ENCODE assay signal across 29 mouse cellular contexts in genomic region chr13:45769757-45770156, GRCm38 (mm10).
A peak's percentile ranks its signal among the peaks of the same experiment; 100 is the strongest.
DNase-seq lines count a peak whose midpoint lies in the region; ATAC-seq and TF ChIP-seq lines count a peak whose summit lies in the region.
"Had no signal": no experiment of that assay in that cellular context is flagged by ENCODE, and none has a peak within 500 bp of the region (broad histone marks: within the 10 kb centered on the region; RNA-seq: fewer than 3 reads in every experiment).

No protein-coding gene starts in this region.

- H3K27ac ChIP-seq in liver, embryonic 11.5 days (ENCODE audit: low read depth, low read length) = no peak overlapping the region
- H3K27ac ChIP-seq: heart, embryonic 10.5 days; hindbrain, embryonic 12.5 days; hindbrain, postnatal 0 days; intestine, embryonic 15.5 days; layer of hippocampus, adult 2 months; limb, embryonic 12.5 days; liver, embryonic 12.5 days; midbrain, embryonic 12.5 days; neural tube, embryonic 13.5 days had no signal

- no peaks in the 10 kb centered on the region for H3K79me3 ChIP-seq in C2C12 (ENCODE audit: low read depth)

- no peak overlapping the region for H3K9ac ChIP-seq in liver, embryonic 11.5 days (ENCODE audit: low read depth, low read length)
- H3K9ac ChIP-seq: hindbrain, embryonic 12.5 days; intestine, embryonic 15.5 days; limb, embryonic 12.5 days; liver, embryonic 12.5 days; liver, postnatal 0 days; midbrain, embryonic 12.5 days; neural tube, embryonic 13.5 days had no signal

- no peaks in the 10 kb centered on the region for H3K27me3 ChIP-seq in liver, embryonic 11.5 days (replicated peaks; ENCODE audit: control insufficient read depth, insufficient read depth, low read length)
- H3K27me3 ChIP-seq in C2C12 (ENCODE audit: control insufficient read depth, insufficient read depth, insufficient read length) = no peaks in the 10 kb centered on the region
- H3K27me3 ChIP-seq in myocyte (ENCODE audit: control insufficient read depth, insufficient read depth, insufficient read length) = no peaks in the 10 kb centered on the region
- H3K27me3 ChIP-seq: hindbrain, embryonic 12.5 days; intestine, embryonic 15.5 days; limb, embryonic 12.5 days; liver, embryonic 12.5 days; midbrain, embryonic 12.5 days; neural tube, embryonic 13.5 days; Patski had no signal

- DNase-seq in liver, embryonic 11.5 days (ENCODE audit: low spot score) = peak; percentile 27
- DNase-seq in liver (no peak), ES-CJ7 (ENCODE audit: low read depth, low spot score) (peak; percentile 55)
- DNase-seq in gastrocnemius, adult 18-20 months (ENCODE audit: low spot score) = no peak
- no peak for DNase-seq in embryo, embryonic 9.5 days (ENCODE audit: extremely low spot score)
- DNase-seq: adrenal gland, postnatal 25 days; cerebellum, adult 18-20 months; cerebellum, postnatal 10 days; gastrocnemius, postnatal 25 days; heart, postnatal 36 days; kidney, adult 2 months; kidney, postnatal 36 days; liver, postnatal 0 days; lung, postnatal 36 days had no signal

- no peak overlapping the region for H3K4me3 ChIP-seq in liver, embryonic 11.5 days (ENCODE audit: low read depth, low read length)
- H3K4me3 ChIP-seq in C2C12 (ENCODE audit: insufficient read depth, poor library complexity, severe bottlenecking) (no peak overlapping the region), myocyte (no peak overlapping the region)
- H3K4me3 ChIP-seq: erythroblast, embryonic 14.5 days; heart, embryonic 10.5 days; hindbrain, embryonic 12.5 days; intestine, embryonic 15.5 days; layer of hippocampus, adult 2 months; limb, embryonic 12.5 days; liver, embryonic 12.5 days; midbrain, embryonic 12.5 days; neural tube, embryonic 13.5 days had no signal

- no peak for ATAC-seq in liver, embryonic 11.5 days (replicated peaks; ENCODE audit: low FRiP score)
- ATAC-seq: forebrain, embryonic 16.5 days; hindbrain, postnatal 0 days; intestine, embryonic 15.5 days; liver, embryonic 12.5 days; liver, postnatal 0 days; Patski had no signal

- no peak for TF ChIP-seq POLR2A in myocyte (IDR thresholded peaks at IDR 0.05; ENCODE audit: insufficient read length, low read depth)

- WGBS in liver, embryonic 11.5 days = 90% methylated on average over 11 of the region's 11 CpGs

- no peaks in the 10 kb centered on the region for H3K79me2 ChIP-seq in C2C12 (ENCODE audit: control insufficient read depth, insufficient read depth)
- no peaks in the 10 kb centered on the region for H3K79me2 ChIP-seq in myocyte (ENCODE audit: control insufficient read depth, insufficient read depth)

- H3K4me1 ChIP-seq in liver, embryonic 11.5 days (replicated peaks; ENCODE audit: control insufficient read depth, insufficient read depth, low read length) = no peaks in the 10 kb centered on the region
- H3K4me1 ChIP-seq: intestine, embryonic 15.5 days; limb, embryonic 12.5 days; midbrain, embryonic 12.5 days had no signal

- no peaks in the 10 kb centered on the region for H3K9me3 ChIP-seq in liver, embryonic 11.5 days (ENCODE audit: control insufficient read depth, low read length)
- H3K9me3 ChIP-seq: G1E; heart, embryonic 10.5 days; hindbrain, embryonic 12.5 days; intestine, embryonic 15.5 days; limb, embryonic 12.5 days; liver, embryonic 12.5 days; midbrain, embryonic 12.5 days; neural tube, embryonic 13.5 days had no signal

- H3ac ChIP-seq in C2C12 (ENCODE audit: control insufficient read depth, insufficient read length, low read depth) (no peak overlapping the region), myocyte (ENCODE audit: control insufficient read depth, insufficient read length) (no peak overlapping the region)

- TF ChIP-seq CTCF in C2C12 (IDR thresholded peaks at IDR 0.05; ENCODE audit: control insufficient read depth, insufficient read depth, insufficient read length) = no peak

- H3K4me2 ChIP-seq in liver, embryonic 11.5 days = no peak overlapping the region
- H3K4me2 ChIP-seq in myocyte (ENCODE audit: low read depth) = no peak overlapping the region
- H3K4me2 ChIP-seq: hindbrain, embryonic 12.5 days; intestine, embryonic 15.5 days; limb, embryonic 12.5 days; liver, embryonic 12.5 days; midbrain, embryonic 12.5 days; neural tube, embryonic 13.5 days had no signal

- no peaks in the 10 kb centered on the region for H3K36me3 ChIP-seq in liver, embryonic 11.5 days (ENCODE audit: control insufficient read depth, insufficient read depth, low read length)
- no peaks in the 10 kb centered on the region for H3K36me3 ChIP-seq in C2C12 (ENCODE audit: control insufficient read depth, insufficient read depth)
- H3K36me3 ChIP-seq in myocyte (ENCODE audit: control insufficient read depth, insufficient read depth) = no peaks in the 10 kb centered on the region
- H3K36me3 ChIP-seq: hindbrain, embryonic 12.5 days; intestine, embryonic 15.5 days; limb, embryonic 12.5 days; liver, embryonic 12.5 days; midbrain, embryonic 12.5 days had no signal

TF ChIP-seq in C2C12, 6 proteins besides CTCF, POLR2A, EP300 and RAD21:
- no peak for TF ChIP-seq FOSL1 (IDR thresholded peaks at IDR 0.05; ENCODE audit: insufficient read depth, low read length, poor library complexity, severe bottlenecking)
- TF ChIP-seq USF1 (IDR thresholded peaks at IDR 0.05; ENCODE audit: low read depth) = peak; percentile 59
- no peak for TF ChIP-seq CEBPB (IDR thresholded peaks at IDR 0.05; ENCODE audit: low read depth)

TF ChIP-seq in myocyte, 11 proteins besides CTCF, POLR2A, EP300 and RAD21:
- peak; percentile 31 for TF ChIP-seq USF1 (IDR thresholded peaks at IDR 0.05; ENCODE audit: low read depth)
- TF ChIP-seq POLR2AphosphoS2 (IDR thresholded peaks at IDR 0.05; ENCODE audit: insufficient read length, low read depth) = no peak

Comparison
In these comparisons a context has a peak if more than half of its experiments do, and no peak if none do; other contexts are left out.
1. DNase-seq: peak in liver, embryonic 11.5 days (single experiment) and ES-CJ7 (single experiment); none in liver (single experiment), gastrocnemius, adult 18-20 months (single experiment) and embryo, embryonic 9.5 days (single experiment).